Mouse (Mus musculus): ENCODE results near the gene Trim17. TPM values are rescaled to one million over a fixed set of nuclear protein-coding genes. Genes with fewer than 3 reads are reported as not detected.
A peak's percentile ranks its signal among the peaks of the same experiment; 100 is the strongest.

Gene Trim17
- total RNA-seq (2021) = under 1 TPM; 0.10 to 0.17 TPM

DNA sequence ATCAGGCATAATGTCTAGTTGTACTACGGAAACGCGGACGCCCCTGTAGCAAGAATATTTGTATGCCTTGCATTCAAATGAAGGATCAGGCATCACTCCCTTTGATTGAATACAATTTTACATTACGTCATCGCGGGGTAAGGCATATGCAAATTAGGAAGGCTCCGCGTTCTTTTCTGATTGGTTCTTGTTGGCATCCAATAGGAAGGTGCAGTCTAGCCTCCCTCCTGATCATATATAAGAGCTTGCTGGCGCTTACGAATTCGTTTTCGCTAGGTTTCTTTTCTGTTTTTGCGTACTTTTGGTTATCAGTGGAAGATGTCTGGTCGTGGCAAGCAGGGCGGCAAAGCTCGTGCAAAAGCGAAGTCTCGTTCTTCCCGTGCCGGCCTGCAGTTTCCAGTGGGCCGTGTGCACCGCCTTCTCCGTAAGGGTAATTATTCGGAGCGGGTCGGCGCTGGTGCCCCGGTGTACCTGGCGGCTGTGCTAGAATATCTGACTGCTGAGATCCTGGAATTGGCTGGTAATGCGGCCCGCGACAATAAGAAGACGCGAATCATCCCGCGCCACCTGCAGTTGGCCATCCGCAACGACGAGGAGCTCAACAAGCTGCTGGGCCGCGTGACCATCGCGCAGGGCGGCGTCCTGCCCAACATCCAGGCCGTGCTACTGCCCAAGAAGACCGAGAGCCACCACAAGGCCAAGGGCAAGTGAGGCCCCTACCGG is at the start of gene Trim17, which contains the start of gene Hist3h2a:
Trim17 (plus strand) TSS at position 266 of the 723 bp plus-strand sequence.
Hist3h2a (plus strand) TSS at position 266 of the 723 bp plus-strand sequence.
- DNase-seq (ENCODE audit: low spot score) = peak; percentile 80
- intact Hi-C loops (cut with DNase I) = no loop called here

DNA sequence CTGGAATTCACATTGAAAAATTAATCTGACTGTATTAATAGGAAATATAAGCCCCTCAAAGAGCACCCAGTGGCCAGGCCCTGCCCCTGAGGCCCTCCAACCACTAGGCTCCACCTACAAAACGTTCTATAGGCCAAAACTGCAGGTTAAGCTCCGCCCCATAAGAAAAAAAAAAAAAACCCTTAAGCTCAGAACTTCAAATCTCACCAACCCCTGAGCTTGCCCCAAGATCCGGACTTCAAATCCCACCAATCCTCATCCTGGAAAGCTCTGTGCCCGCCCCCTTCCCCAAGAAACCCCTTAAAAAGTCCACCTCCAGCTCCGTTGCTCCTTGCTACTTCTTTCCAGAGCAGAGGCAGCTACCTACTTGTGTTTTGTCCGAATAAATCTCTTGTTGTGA is 49.6 kb upstream of the Trim17 start:
- intact Hi-C loops (cut with DNase I) = no loop called here
- no peak for DNase-seq (ENCODE audit: low spot score)

DNA sequence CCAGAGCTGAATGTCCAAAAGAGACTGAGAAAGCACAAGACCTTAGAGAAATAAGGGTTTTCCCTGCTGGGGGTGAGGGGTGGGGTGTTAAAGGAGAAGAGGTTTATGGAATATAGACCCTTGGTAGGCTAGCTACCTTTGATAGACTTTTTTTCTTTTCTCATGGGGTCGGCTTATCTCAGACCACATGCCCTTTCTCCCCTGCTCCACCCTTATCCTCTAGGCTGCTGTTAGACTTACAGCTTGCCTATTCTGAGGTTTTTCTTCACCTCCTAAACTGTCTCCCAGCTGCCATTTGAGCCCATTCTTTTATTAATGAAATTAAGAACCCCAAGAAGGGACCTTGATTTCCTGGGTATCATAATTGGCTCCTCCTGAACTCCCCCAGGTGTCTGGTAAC is 40.7 kb upstream of the Trim17 start:
- DNase-seq (ENCODE audit: low spot score) = no peak
- intact Hi-C loops (cut with DNase I) = no loop called here

DNA sequence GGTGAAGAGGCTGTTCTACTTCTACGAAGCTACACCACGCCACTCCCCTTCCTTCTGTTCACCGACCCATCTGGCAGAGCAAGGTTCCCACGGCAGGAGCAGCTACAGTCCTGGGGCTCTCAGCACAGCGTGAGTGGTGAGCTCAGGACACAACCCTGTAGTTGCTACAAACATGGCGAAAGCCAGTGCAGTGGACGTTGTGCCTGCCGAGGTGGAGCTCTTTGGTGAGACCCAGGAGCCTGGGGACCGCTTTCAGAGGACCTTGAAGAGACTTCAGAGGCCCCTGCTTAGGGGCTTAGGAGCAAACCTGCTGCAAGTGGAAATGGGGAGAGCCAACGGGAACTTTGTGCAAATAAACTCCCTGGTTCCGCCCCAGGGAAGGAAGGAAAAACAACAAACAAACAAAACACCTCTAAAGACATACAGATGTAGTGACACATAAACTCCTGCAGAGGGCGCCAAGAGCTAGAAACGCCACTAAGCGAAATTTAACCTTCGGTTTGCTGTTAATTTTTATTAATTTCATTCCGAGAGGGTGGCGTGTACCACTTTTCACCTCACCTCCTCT is 39.9 kb upstream of the Trim17 start:
- intact Hi-C loops (cut with DNase I) = no loop called here
- DNase-seq (ENCODE audit: low spot score) = no peak

DNA sequence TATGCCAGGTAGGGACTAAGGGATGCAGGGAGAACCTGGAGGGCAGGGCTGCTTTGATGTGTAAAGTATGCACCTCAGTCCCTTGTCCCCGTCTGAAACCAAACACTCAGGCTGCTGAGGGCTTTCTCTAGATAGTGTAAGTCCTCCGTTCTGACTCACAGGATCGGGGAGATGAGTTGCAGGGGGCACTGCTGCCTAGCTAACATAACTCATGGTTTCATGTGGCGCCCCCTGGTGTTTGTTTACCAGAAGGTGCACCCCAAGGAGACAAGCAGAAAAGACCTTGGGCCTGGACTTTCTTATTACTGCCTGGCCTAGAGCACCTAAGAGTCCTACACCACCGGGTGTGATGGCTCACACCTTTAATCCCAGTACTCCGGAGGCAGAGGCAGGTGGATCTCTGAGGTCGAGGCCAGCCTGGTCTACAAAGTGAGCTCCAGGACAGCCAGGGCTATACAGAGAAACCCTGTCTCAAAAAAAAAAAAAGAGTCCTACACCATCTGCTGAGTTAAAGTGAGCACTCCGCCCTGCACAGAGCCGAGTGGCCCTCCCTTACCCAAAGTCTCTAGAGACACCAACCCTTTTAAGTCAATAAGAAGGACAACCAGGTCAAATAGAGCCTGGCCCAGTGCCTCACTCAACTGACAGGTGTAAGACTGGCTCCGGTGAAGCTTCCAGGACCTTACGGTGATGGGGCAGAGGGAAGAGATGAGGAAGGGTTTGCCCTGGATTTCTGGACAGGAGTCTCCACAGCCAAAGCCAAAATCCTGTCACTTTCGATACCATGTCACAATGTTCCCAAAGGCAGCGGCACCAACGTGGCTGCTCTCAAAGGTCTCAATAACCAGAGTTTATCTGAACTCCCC is 37.4 kb upstream of the Trim17 start:
- DNase-seq (ENCODE audit: low spot score) = no peak
- intact Hi-C loops (cut with DNase I) = no loop called here

DNA sequence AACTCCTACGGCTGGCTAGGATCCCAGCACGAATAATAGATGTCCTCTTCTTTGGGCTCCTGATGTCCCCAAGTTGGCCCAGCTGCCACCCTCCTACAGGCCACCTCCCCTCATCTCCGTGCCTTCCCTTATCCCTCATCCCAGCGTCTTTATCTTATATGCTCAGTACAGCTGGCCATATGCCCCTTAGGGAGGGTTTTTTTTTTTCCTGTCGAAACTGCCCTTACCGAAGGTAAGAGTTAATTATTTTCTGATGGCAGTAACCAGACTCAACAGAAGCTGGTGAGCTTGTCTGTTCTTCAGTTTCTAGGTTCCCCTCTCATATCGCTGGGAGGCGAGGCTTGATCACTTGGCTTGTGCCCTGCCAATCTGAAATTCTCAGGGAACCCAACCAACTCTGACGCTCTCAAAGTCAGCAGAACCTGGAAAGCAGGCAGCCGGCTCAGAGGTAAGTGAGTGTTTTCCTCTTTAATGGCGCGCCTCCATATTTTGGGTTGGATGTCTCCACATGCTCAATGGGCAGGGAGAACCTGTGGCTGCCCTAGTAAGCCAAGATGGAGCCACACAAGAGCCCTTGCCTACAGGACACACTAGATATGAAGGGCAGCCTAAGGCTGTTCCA is 36.6 kb upstream of the Trim17 start, which contains the start of gene Btnl10:
Btnl10 (plus strand) TSS at position 164 of the 622 bp plus-strand sequence.
- no peak for DNase-seq (ENCODE audit: low spot score)
- intact Hi-C loops (cut with DNase I) = no loop called here

DNA sequence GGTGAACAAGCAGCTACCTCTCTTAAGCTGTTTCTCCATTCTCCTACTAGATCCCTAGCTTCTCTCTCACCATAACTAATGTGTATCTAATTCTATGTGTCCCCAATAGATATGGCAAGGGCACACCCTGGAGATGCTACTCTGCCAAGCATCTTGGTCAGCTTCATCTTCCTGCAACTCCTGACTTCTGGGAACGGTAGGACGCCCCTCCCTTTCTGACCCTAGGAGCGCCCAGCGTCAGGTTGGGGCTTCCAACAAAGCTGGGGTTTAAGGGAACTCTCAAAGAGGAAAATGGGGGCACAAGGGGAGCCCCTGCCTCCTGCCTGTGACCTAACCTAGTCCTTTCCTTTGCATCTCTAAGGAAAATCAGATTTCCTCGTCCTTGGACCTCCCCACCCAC is 35.7 kb upstream of the Trim17 start:
- intact Hi-C loops (cut with DNase I) = no loop called here
- no peak for DNase-seq (ENCODE audit: low spot score)

DNA sequence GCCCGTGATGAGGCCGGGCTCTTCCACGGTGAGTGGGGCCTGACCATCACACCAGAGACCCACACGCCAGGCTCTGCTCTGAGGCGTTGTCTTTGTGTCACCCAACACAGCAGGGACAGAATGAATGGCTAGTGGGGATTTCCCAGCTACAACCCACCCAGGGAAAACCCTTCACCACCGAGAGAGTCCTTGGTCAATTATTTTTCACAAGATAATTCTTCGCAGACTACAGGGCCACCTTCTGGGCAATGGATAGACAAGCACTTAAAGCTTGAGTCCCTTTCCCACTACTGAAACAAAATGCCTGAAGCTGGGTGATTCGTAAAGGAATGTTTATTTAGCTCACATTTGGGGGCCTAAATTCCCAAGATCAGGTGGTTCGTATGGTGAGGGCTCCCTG is 32.1 kb upstream of the Trim17 start:
- no peak for DNase-seq (ENCODE audit: low spot score)
- intact Hi-C loops (cut with DNase I) = no loop called here

DNA sequence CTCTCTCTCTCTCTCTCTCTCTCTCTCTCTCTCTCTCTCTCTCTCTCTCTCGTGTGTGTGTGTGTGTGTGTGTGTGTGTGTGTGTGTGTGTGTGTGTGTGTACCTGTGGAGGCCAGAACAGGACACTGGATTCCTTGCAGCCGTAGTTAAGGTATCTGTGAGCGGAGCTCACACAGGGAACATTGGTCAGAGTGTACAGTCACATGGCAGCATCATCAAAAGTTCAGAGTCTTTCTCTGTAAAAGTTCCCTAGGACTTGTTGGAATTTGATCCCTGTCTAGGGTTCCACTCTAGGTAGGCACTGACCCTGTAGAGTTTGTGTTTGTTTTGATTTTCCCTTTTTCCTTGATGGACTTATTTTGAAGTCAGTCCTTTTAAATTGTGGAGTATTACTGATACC is 27.8 kb upstream of the Trim17 start:
- no peak for DNase-seq (ENCODE audit: low spot score)
- intact Hi-C loops (cut with DNase I) = no loop called here

DNA sequence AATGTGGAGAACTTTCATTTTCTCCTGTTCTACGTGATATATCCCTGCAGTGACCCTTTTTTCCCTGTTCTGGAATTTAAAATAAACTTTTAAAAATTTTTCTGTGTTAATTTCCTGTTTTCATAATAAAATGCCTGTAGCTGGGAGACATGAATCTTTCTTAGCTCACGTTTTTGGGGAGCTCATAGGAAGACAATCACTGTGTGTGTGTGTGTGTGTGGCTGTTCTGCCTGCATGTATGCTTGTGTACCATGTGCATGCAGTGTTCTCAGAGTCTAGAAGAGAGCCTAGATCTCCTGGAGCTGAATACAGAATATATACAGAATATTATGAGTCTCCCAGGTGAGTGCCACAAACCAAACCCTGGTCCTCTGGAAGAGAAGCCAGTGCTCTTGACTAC is 27.4 kb upstream of the Trim17 start:
- DNase-seq (ENCODE audit: low spot score) = no peak
- intact Hi-C loops (cut with DNase I) = no loop called here

DNA sequence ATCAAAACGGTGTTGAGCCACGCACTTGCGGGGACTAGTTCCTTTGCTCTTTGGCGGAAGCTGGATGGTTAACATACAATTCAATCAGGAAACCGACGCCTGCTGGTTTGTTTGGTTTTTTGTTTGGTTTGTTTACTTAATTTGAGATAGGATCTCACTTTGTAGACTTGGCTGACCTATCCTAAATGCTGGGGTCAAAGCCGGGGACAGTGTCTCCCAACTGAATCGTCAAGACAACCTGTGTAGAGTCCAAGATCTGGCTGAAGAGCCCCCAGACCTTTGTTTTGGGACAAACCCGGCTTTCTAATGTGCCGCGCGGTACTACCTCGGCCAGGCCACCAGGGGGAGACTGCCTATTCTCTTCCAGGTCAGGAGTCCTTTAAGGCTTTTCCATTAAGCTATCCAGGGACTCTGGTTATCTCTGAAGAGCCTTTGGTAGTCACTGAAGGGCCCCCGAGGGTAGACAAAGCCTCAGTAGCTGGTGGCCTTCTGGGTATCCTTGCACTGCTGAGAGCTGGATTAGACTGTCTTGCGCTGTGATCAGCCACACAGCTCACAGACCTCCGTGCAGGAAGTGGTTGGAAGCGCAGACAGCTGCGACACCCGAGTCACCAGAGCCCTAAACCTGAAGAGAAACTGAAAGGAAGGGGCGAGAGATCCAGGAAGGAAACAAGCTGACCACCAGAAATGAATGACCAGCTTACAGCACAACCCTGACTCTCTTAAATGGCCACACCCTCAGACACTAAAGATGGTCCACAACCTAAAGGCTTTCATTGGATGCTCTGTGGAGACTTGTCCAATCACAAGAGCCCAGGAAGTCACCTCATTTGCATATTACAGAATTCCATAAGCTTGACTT is 26.5 kb upstream of the Trim17 start:
- DNase-seq (ENCODE audit: low spot score) = no peak
- intact Hi-C loops (cut with DNase I) = no loop called here

DNA sequence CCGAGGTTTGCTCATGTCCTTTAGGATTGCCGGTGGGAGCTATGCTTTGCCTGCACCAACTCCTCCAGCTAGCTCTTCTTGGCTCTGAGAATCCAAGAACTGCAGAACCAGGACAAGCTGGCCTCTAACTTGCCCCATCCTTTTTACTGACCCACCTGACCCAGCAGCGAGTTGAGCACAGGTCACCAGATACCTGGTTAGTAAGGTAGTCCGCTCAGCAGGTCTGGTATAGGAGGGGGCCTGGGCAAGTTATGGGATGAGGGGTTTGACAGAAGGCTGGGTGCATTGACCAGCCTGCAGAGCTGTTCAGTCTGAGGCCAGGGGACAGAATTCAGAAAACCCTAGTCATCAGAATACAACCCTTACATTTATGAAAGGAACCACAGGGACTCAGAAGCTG is 25.4 kb upstream of the Trim17 start:
- DNase-seq (ENCODE audit: low spot score) = no peak
- intact Hi-C loops (cut with DNase I) = no loop called here

DNA sequence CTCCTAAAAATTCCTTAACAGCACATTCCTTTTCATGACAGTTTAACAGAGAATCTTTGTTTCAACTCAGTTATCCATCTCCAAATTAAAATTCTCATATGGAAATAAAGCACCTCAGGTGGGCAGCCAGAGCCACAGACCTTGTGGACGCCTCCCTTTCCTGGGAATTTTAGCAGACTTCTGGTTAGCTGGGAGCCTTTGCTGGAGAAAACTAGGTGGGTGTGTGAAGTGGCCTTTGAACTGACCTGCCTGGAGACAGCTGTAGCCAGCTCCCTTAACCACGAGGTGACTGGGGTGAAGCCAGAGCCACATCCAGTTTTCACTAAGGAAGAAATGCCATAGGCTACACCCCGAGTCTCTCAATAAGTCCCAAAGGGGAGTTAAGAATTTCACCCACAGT is 24.8 kb upstream of the Trim17 start:
- no peak for DNase-seq (ENCODE audit: low spot score)
- intact Hi-C loops (cut with DNase I) = loop anchor here (10.0 kb wide), 1 partner anchor 365 kb away; the partner anchor contains the start of gene Wnt3a

DNA sequence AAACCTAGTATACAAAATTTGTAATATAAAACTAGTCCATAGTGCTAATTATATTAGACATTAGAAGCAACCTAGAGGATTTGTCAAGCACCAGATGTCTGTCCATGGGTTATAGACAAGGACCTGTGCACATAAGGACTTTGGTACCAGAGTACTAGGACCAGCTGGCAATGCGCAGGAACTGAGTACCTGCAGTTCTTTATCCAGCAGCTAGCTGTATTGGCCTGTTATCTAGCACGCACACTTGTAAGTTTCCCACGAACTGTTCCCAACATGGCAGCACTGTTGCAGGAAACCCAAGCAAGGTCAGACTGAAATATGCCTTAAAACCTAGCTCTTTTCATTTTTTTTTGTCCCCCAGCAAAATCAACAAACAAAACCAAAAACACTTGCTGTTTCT is 24.2 kb upstream of the Trim17 start:
- intact Hi-C loops (cut with DNase I) = loop anchor here (10.0 kb wide), 1 partner anchor 365 kb away; the partner anchor contains the start of gene Wnt3a
- no peak for DNase-seq (ENCODE audit: low spot score)

DNA sequence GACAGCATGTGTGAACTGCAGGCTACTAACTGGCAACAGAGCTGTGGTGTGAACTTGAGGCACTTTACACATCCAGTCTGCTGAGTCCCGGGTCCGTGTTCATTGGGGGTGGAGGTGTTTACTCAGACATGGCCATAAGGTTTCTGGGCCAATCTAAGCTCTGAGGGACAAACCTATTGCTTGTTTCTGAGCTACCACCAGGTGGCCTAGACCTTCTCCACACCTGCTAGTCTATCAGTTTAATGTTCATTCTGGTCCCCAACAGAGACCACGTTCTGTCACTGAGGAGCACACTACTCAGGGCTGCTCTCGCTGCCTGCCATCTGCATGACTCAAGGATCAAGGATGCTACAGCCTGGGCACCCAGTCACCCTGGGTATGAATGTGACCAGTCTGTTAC is 22.9 kb upstream of the Trim17 start:
- no peak for DNase-seq (ENCODE audit: low spot score)
- intact Hi-C loops (cut with DNase I) = loop anchor here (10.0 kb wide), 1 partner anchor 363 kb away; the partner anchor contains the start of gene Wnt3a

DNA sequence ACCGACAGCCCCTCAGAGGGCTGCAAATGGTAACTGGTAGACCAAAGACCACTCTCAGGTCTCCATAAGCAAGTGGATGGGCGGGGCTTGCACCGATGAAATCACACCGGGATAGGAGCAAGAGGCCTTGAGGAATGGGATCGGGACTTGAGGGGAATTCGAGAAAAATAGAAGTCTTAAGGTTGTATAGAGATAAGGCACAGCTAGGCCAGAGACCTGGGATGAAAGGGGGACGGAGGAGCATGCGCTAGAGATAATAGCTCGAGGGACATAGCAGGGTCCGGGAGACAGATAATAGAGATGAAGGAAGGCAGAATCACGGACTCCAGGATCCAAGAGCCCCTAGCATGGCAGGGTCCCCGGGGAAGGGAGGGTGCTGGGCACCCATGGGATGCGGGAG is 16.6 kb upstream of the Trim17 start:
- DNase-seq (ENCODE audit: low spot score) = no peak
- intact Hi-C loops (cut with DNase I) = loop anchor here (2.0 to 10.0 kb wide), 2 partner anchors 19 to 357 kb away; partner anchors contain the start of gene Wnt3a

DNA sequence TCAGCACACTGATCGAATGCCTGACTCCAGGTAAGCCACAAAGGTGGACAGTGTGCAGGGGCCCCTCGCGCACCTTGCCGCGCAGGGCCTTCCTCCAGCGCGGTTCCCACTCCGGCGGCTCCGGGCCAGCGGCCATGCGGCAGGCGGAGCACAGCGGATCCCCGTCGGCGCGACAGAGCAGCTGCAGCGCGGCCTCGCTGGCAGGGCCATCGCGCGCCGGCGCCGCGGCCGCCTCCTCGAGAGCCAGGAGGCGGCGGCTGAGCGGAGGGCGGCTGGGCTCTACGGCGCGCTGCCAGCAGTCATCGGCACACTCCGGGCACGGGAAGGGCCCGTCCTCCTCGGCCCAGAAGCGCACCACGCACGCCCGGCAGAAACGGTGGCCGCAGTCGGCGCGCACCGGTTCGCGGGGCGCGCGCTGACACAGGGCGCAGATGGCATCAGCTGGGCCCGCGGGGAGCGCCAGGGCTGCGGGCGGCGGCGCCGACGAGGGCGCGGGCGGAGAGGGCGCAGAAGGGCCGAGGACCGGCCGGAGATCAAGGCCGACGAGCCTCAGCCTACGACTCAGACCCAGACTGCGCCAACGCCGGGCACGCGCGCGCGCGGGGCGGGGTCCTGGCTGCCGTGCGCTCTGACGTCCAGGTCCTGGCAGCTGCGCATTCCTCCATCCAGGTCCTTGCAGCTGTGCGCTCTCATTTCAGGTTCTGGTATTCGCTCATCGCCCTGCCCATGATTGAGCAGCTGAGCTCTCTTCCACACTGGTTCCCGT is 16.0 kb upstream of the Trim17 start, which contains the start of gene Rnf187:
Rnf187 (minus strand) TSS at position 595 of the 766 bp plus-strand sequence.
- intact Hi-C loops (cut with DNase I) = loop anchor here (2.0 to 10.0 kb wide), 2 partner anchors 18 to 356 kb away; partner anchors contain the start of gene Wnt3a

DNA sequence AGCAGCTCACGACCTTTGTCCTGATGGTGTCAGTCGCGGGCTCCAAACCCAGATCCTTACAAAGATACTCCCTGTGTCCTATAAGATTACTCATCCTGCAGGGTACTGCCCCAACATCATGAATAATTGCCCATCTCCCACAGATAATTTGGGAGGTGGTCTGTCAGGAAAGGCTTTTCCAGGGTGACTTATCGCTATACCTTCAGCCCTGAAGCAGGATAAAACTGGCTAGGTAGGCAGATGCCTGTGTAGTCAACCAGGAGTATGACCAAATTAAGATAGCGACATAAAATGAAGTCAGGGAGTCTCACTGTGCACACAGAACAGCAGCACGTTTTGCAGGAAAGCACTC is 15.4 kb upstream of the Trim17 start:
- intact Hi-C loops (cut with DNase I) = loop anchor here (2.0 to 10.0 kb wide), 2 partner anchors 18 to 356 kb away; partner anchors contain the start of gene Wnt3a
- DNase-seq (ENCODE audit: low spot score) = no peak

More for the DNA sequence above, 16.0 kb upstream of the Trim17 start, which contains the start of gene Rnf187:
- peak; percentile 86 for DNase-seq (ENCODE audit: low spot score)
